Mouse (Mus musculus) heart, embryonic 14.5 days (tissue): ENCODE results near the gene Tmem63c. TPM values are rescaled to one million over a fixed set of nuclear protein-coding genes. Genes with fewer than 3 reads are reported as not detected.

Source experiments
- ATAC-seq: fragments of 200-750 bp; cut with Nextera tagmentation; 2 replicates; pipeline ENCODE4 v1.8.0; 2017; ENCODE audit warnings: low read depth, moderate TSS enrichment; ENCODE audit not compliant: insufficient number of reproducible peaks, insufficient read depth, low FRiP score
- H3K27ac ChIP-seq, 2 experiments: fragments of 200-500 bp in 1 of 2; fragments of 300-500 bp in 1 of 2; sonication (generic) in 1 of 2; replicated peaks in 1 of 2; 2 replicates each; pipeline ENCODE4 v1.5.1; 2012 to 2014; ENCODE audit warnings: low read depth in 2 of 2, low read length in 2 of 2, control low read depth in 1 of 2, mild to moderate bottlenecking in 1 of 2, mixed read lengths in 1 of 2; ENCODE audit not compliant: control insufficient read depth in 1 of 2, insufficient read depth in 1 of 2
- H3K27me3 ChIP-seq: fragments of 300-500 bp; sonication (generic); 2 replicates; pipeline ENCODE4 v1.6.1; 2014; ENCODE audit warnings: mild to moderate bottlenecking, low read length, control low read depth; ENCODE audit not compliant: control insufficient read depth, insufficient read depth
- H3K36me3 ChIP-seq: fragments of 300-500 bp; sonication (generic); 2 replicates; pipeline ENCODE4 v1.6.1; 2014; ENCODE audit warnings: mild to moderate bottlenecking, control low read depth, low read length, mixed read lengths; ENCODE audit not compliant: control insufficient read depth, insufficient read depth
- H3K4me1 ChIP-seq, 2 experiments: fragments of 200-500 bp in 1 of 2; fragments of 300-500 bp in 1 of 2; sonication (generic) in 1 of 2; 2 replicates each; pipeline ENCODE4 v1.6.1; 2012 to 2014; ENCODE audit warnings: low read length in 2 of 2, control low read depth in 1 of 2, mixed read lengths in 1 of 2; ENCODE audit not compliant: control insufficient read depth in 2 of 2, insufficient read depth in 2 of 2
- H3K4me2 ChIP-seq: fragments of 300-500 bp; sonication (generic); 2 replicates; pipeline ENCODE4 v1.6.1; 2014; ENCODE audit warnings: mild to moderate bottlenecking, low read length
- H3K4me3 ChIP-seq, 2 experiments: fragments of 200-500 bp in 1 of 2; fragments of 300-500 bp in 1 of 2; sonication (generic) in 1 of 2; 2 replicates each; pipeline ENCODE4 v1.5.1; 2012 to 2014; ENCODE audit warnings: low read length in 2 of 2, mild to moderate bottlenecking in 2 of 2, control low read depth in 1 of 2, low read depth in 1 of 2, moderate library complexity in 1 of 2; ENCODE audit not compliant: control insufficient read depth in 1 of 2, insufficient read depth in 1 of 2
- H3K9ac ChIP-seq: fragments of 300-500 bp; sonication (generic); 2 replicates; pipeline ENCODE4 v1.6.1; 2014; ENCODE audit warnings: mild to moderate bottlenecking, low read length
- H3K9me3 ChIP-seq: fragments of 300-500 bp; sonication (generic); 2 replicates; pipeline ENCODE4 v1.6.1; 2016; ENCODE audit warnings: low read length, control low read depth; ENCODE audit not compliant: control insufficient read depth
- WGBS: fragments of 180-500 bp; shearing (Covaris S2); extraction: QIAGEN DNeasy Blood & Tissue Kit; methylation state at CpG from one replicate; pipeline ENCODE4 v1.1.7; 2014; 5-methylcytosine and 5-hydroxymethylcytosine counted together
- polyA plus RNA-seq: library from polyadenylated mRNA; unstranded; fragments of >200 nt; fragmentation: Nextera tagmentation; extraction: Ambion mirVana; gene quantifications from 2 replicates; pipeline ENCODE4 v1.2.1, GENCODE M21; 2014

Gene Tmem63c
- polyA plus RNA-seq, 1 experiment from 2014 or later = 0.35 TPM

- 84% methylated on average over 7 of the region's 7 CpGs for WGBS
- no peaks in the 10 kb centered on the region for H3K36me3 ChIP-seq
Observed at GRCm38 (mm10) chr12:87036631-87037030, 15.5 kb downstream of the Tmem63c start.

GRCm38 (mm10) chr12:87040166-87040565, 19.0 kb downstream of the Tmem63c start:
- Histone ChIP-seq H3K9me3 (no peaks in the 10 kb centered on the region), H3K4me1 (no peaks in the 10 kb centered on the region), H3K36me3 (no peaks in the 10 kb centered on the region), H3K4me3 (no peak overlapping the region), H3K4me2 (no peak overlapping the region), H3K27me3 (no peaks in the 10 kb centered on the region), H3K9ac (no peak overlapping the region), H3K27ac (no peak overlapping the region)
- 63% methylated on average over 4 of the region's 4 CpGs for WGBS
- ATAC-seq = no peak

More at GRCm38 (mm10) chr12:87036631-87037030, 15.5 kb downstream of the Tmem63c start:
- no peak for ATAC-seq
- Histone ChIP-seq H3K27me3 (no peaks in the 10 kb centered on the region), H3K4me1 (no peaks in the 10 kb centered on the region), H3K4me2 (no peak overlapping the region), H3K4me3 (no peak overlapping the region), H3K9me3 (no peaks in the 10 kb centered on the region), H3K9ac (no peak overlapping the region), H3K27ac (no peak overlapping the region)

- Histone ChIP-seq H3K36me3 (no peaks in the 10 kb centered on the region), H3K9ac (no peak overlapping the region), H3K27me3 (no peaks in the 10 kb centered on the region), H3K4me2 (no peak overlapping the region), H3K9me3 (no peaks in the 10 kb centered on the region), H3K4me1 (no peaks in the 10 kb centered on the region), H3K4me3 (no peak overlapping the region), H3K27ac (no peak overlapping the region)
- no peak for ATAC-seq
- 82% methylated on average over 7 of the region's 7 CpGs for WGBS
Observed at GRCm38 (mm10) chr12:87040857-87041256, 19.7 kb downstream of the Tmem63c start.

- H3K36me3 ChIP-seq = no peaks in the 10 kb centered on the region
- WGBS = 55% methylated on average over 2 of the region's 2 CpGs
- no peaks in the 10 kb centered on the region for H3K9me3 ChIP-seq
- H3K9ac ChIP-seq = no peak overlapping the region
- no peak overlapping the region for H3K4me3 ChIP-seq
- H3K27ac ChIP-seq = no peak overlapping the region
- no peaks in the 10 kb centered on the region for H3K27me3 ChIP-seq
- H3K4me2 ChIP-seq = no peak overlapping the region
- ATAC-seq = no peak
- H3K4me1 ChIP-seq = no peaks in the 10 kb centered on the region
Observed at GRCm38 (mm10) chr12:87042456-87042855, 21.3 kb downstream of the Tmem63c start.

GRCm38 (mm10) chr12:87043221-87043620, 22.1 kb downstream of the Tmem63c start:
- no peaks in the 10 kb centered on the region for H3K4me1 ChIP-seq
- H3K4me2 ChIP-seq = no peak overlapping the region
- H3K9ac ChIP-seq = no peak overlapping the region
- H3K36me3 ChIP-seq = no peaks in the 10 kb centered on the region
- no peak overlapping the region for H3K27ac ChIP-seq
- H3K27me3 ChIP-seq = no peaks in the 10 kb centered on the region
- H3K4me3 ChIP-seq = no peak overlapping the region
- WGBS = 60% methylated on average over 7 of the region's 7 CpGs
- no peaks in the 10 kb centered on the region for H3K9me3 ChIP-seq
- no peak for ATAC-seq

- Histone ChIP-seq H3K4me1 (no peaks in the 10 kb centered on the region), H3K36me3 (no peaks in the 10 kb centered on the region), H3K27me3 (no peaks in the 10 kb centered on the region), H3K4me3 (no peak overlapping the region), H3K9ac (no peak overlapping the region), H3K27ac (no peak overlapping the region), H3K9me3 (no peaks in the 10 kb centered on the region), H3K4me2 (no peak overlapping the region)
- 29% methylated on average over 5 of the region's 5 CpGs for WGBS
- ATAC-seq = no peak
Observed at GRCm38 (mm10) chr12:87044711-87045110, 23.6 kb downstream of the Tmem63c start.

- Histone ChIP-seq H3K4me2 (no peak overlapping the region), H3K27ac (no peak overlapping the region), H3K9me3 (no peaks in the 10 kb centered on the region), H3K4me1 (no peaks in the 10 kb centered on the region), H3K36me3 (no peaks in the 10 kb centered on the region), H3K9ac (no peak overlapping the region), H3K27me3 (no peaks in the 10 kb centered on the region), H3K4me3 (no peak overlapping the region)
- ATAC-seq = no peak
- WGBS = 54% methylated on average over 3 of the region's 3 CpGs
Observed at GRCm38 (mm10) chr12:87047536-87047935, 26.4 kb downstream of the Tmem63c start.

- no peak overlapping the region for H3K4me2 ChIP-seq
- no peaks in the 10 kb centered on the region for H3K36me3 ChIP-seq
- H3K27me3 ChIP-seq = peaks cover 36% of the 10 kb centered on the region
- WGBS = 27% methylated on average over 10 of the region's 16 CpGs
- H3K4me1 ChIP-seq = no peaks in the 10 kb centered on the region
- no peak overlapping the region for H3K9ac ChIP-seq
- no peaks in the 10 kb centered on the region for H3K9me3 ChIP-seq
- no peak for ATAC-seq
- no peak overlapping the region for H3K27ac ChIP-seq
- no peak overlapping the region for H3K4me3 ChIP-seq
Observed at GRCm38 (mm10) chr12:87052661-87053321, 31.7 kb downstream of the Tmem63c start.
